In genomic region chr2:31884806-31885205, GRCm38 (mm10) we compare ENCODE assay signal across 10 mouse cellular contexts. TPM values are rescaled to one million over a fixed set of nuclear protein-coding genes. Genes with fewer than 3 reads are reported as not detected.
A peak's percentile ranks its signal among the peaks of the same experiment; 100 is the strongest.
DNase-seq lines count a peak whose midpoint lies in the region; ATAC-seq and TF ChIP-seq lines count a peak whose summit lies in the region.
"Had no signal": no experiment of that assay in that cellular context is flagged by ENCODE, and none has a peak within 500 bp of the region (broad histone marks: within the 10 kb centered on the region; RNA-seq: fewer than 3 reads in every experiment).

No protein-coding gene starts in this region.

- no peak for ATAC-seq in frontal cortex, adult (ENCODE audit: low TSS enrichment)
- ATAC-seq in midbrain, postnatal 0 days (ENCODE audit: low FRiP score), result no peak
- ATAC-seq in midbrain, embryonic 13.5 days, result no peak

- peak; percentile 28 to 45 for DNase-seq in frontal cortex, postnatal 25 days (ENCODE audit: low spot score in 2 of 2)
- DNase-seq in midbrain, postnatal 0 days (ENCODE audit: low spot score), result peak; percentile 72
- peak; percentile 8 for DNase-seq in cerebellum, adult 9-10 months
- peak; percentile 18 for DNase-seq in layer of hippocampus, adult 9-11 months
- peak; percentile 52 to 81 for DNase-seq in right cerebral cortex, postnatal 10 days (ENCODE audit: low spot score in 2 of 2)
- no peak for DNase-seq in c-Kit-positive CD71-positive TER-119-positive erythroid progenitor cells, embryonic 14.5 days (ENCODE audit: low spot score)

- H3K27me3 ChIP-seq in midbrain, postnatal 0 days (ENCODE audit: insufficient read depth, low read length), result peaks cover 30% of the 10 kb centered on the region
- peaks cover 93% of the 10 kb centered on the region for H3K27me3 ChIP-seq in midbrain, embryonic 13.5 days

- H3K36me3 ChIP-seq in midbrain, postnatal 0 days (ENCODE audit: insufficient read depth, low read length), result no peaks in the 10 kb centered on the region
- no peaks in the 10 kb centered on the region for H3K36me3 ChIP-seq in midbrain, embryonic 13.5 days
- H3K36me3 ChIP-seq: heart, embryonic 15.5 days had no signal

- no peaks in the 10 kb centered on the region for H3K9me3 ChIP-seq in midbrain, postnatal 0 days (ENCODE audit: low read length)
- H3K9me3 ChIP-seq in midbrain, embryonic 13.5 days, result no peaks in the 10 kb centered on the region
- H3K9me3 ChIP-seq: heart, embryonic 15.5 days had no signal

- peak; percentile 80 for TF ChIP-seq CTCF in midbrain, postnatal 0 days (IDR thresholded peaks at IDR 0.05)

- no peaks in the 10 kb centered on the region for H3K4me1 ChIP-seq in midbrain, postnatal 0 days (ENCODE audit: insufficient read depth, low read length)
- H3K4me1 ChIP-seq in midbrain, embryonic 13.5 days (replicated peaks), result peaks cover 21% of the 10 kb centered on the region

- H3K9ac ChIP-seq in midbrain, postnatal 0 days (replicated peaks; ENCODE audit: low read length, poor library complexity, severe bottlenecking), result no peak overlapping the region
- H3K9ac ChIP-seq in midbrain, embryonic 13.5 days (replicated peaks), result no peak overlapping the region
- H3K9ac ChIP-seq: heart, embryonic 15.5 days had no signal

- WGBS in midbrain, postnatal 0 days, result 32% methylated on average over 6 of the region's 6 CpGs
- 31% methylated on average over 6 of the region's 6 CpGs for WGBS in midbrain, embryonic 13.5 days

- no peak overlapping the region for H3K27ac ChIP-seq in midbrain, postnatal 0 days (ENCODE audit: low read depth, low read length)
- H3K27ac ChIP-seq in midbrain, embryonic 13.5 days, result no peak overlapping the region
- H3K27ac ChIP-seq: heart, embryonic 15.5 days had no signal

- no peak overlapping the region for H3K4me3 ChIP-seq in midbrain, postnatal 0 days (ENCODE audit: low read depth, low read length)
- H3K4me3 ChIP-seq in midbrain, embryonic 13.5 days (replicated peaks), result no peak overlapping the region
- H3K4me3 ChIP-seq: heart, embryonic 15.5 days; myocyte had no signal

- no peak overlapping the region for H3K4me2 ChIP-seq in midbrain, postnatal 0 days (ENCODE audit: low read depth, low read length, poor library complexity, severe bottlenecking)
- no peak overlapping the region for H3K4me2 ChIP-seq in midbrain, embryonic 13.5 days (replicated peaks)
- H3K4me2 ChIP-seq: heart, embryonic 15.5 days had no signal

RNA-seq across cellular contexts. Expression of gene Lamc3, which starts 2.3 kb away (rescaled TPM):
- 11.3 and 12.9 TPM in 2 replicates for total RNA-seq in midbrain, postnatal 0 days (2014; rRNA removed)
- polyA plus RNA-seq in midbrain, postnatal 0 days (2015; fragmentation: Nextera tagmentation; extraction: Ambion mirVana), result 2.3 and 2.5 TPM in 2 replicates
- polyA plus RNA-seq in midbrain, embryonic 13.5 days (2015; fragmentation: Nextera tagmentation; extraction: Ambion mirVana), result 5.5 and 6.8 TPM in 2 replicates

RNA-seq across cellular contexts. Expression of gene Fibcd1, which starts 39.0 kb away (rescaled TPM):
- total RNA-seq in midbrain, postnatal 0 days (2014; rRNA removed), result 46.1 and 48.5 TPM in 2 replicates
- 19.4 and 21.0 TPM in 2 replicates for polyA plus RNA-seq in midbrain, postnatal 0 days (2015; fragmentation: Nextera tagmentation; extraction: Ambion mirVana)
- polyA plus RNA-seq in midbrain, embryonic 13.5 days (2015; fragmentation: Nextera tagmentation; extraction: Ambion mirVana), result 8.4 and 11.2 TPM in 2 replicates
- polyA plus RNA-seq: heart, embryonic 15.5 days had no signal
